Mouse (Mus musculus): ENCODE data around the gene Afdn. TPM values are rescaled to one million over a fixed set of nuclear protein-coding genes. Genes with fewer than 3 reads are reported as not detected.

The Afdn gene
- 87.1 and 95.8 TPM in 2 replicates for polyA plus RNA-seq (2014; fragmentation: Nextera tagmentation; extraction: Ambion mirVana)

- Histone ChIP-seq H3K4me3 (ENCODE audit: low read depth, low read length) (peak within 1 kb of the TSS; percentile 89), H3K4me1 (ENCODE audit: control insufficient read depth, insufficient read depth, low read length) (peaks cover 19% of the 10 kb centered on the region; the same call in 1 of the 2 replicates), H3K36me3 (ENCODE audit: control insufficient read depth, insufficient read depth, low read length) (no peaks in the 10 kb centered on the region), H3K9ac (ENCODE audit: low read depth, low read length) (peak within 1 kb of the TSS; percentile 95), H3K4me2 (peak within 1 kb of the TSS; percentile 86), H3K27me3 (ENCODE audit: control insufficient read depth, insufficient read depth, low read length) (no peaks in the 10 kb centered on the region), H3K27ac (ENCODE audit: low read depth, low read length) (peak within 1 kb of the TSS; percentile 94), H3K9me3 (replicated peaks; ENCODE audit: control insufficient read depth, low read length) (no peaks in the 10 kb centered on the region)
- peak; percentile 92 for ATAC-seq (replicated peaks; ENCODE audit: insufficient number of reproducible peaks, low FRiP score, low TSS enrichment)
- WGBS (ENCODE audit: insufficient replicate concordance) = under 1% methylated on average over 75 of the region's 108 CpGs
These were observed at the start of gene Afdn for GRCm38 (mm10) chr17:13759853-13760627. Gene Afdn (plus strand): TSS chr17:13760539.

- Histone ChIP-seq H3K4me2 (no peak overlapping the region), H3K9me3 (replicated peaks; ENCODE audit: control insufficient read depth, low read length) (no peaks in the 10 kb centered on the region), H3K4me1 (ENCODE audit: control insufficient read depth, insufficient read depth, low read length) (peaks cover 13% of the 10 kb centered on the region), H3K27me3 (ENCODE audit: control insufficient read depth, insufficient read depth, low read length) (no peaks in the 10 kb centered on the region), H3K36me3 (ENCODE audit: control insufficient read depth, insufficient read depth, low read length) (no peaks in the 10 kb centered on the region), H3K27ac (ENCODE audit: low read depth, low read length) (no peak overlapping the region), H3K9ac (ENCODE audit: low read depth, low read length) (no peak overlapping the region), H3K4me3 (ENCODE audit: low read depth, low read length) (no peak overlapping the region)
- 77% methylated on average over 5 of the region's 5 CpGs for WGBS (ENCODE audit: insufficient replicate concordance)
- no peak for ATAC-seq (replicated peaks; ENCODE audit: insufficient number of reproducible peaks, low FRiP score, low TSS enrichment)
These were observed 49.2 kb upstream of the Afdn start for GRCm38 (mm10) chr17:13711173-13711572.

- no peak overlapping the region for H3K4me2 ChIP-seq
- H3K4me3 ChIP-seq (ENCODE audit: low read depth, low read length) = no peak overlapping the region
- WGBS (ENCODE audit: insufficient replicate concordance) = 75% methylated on average over 6 of the region's 6 CpGs
- H3K36me3 ChIP-seq (ENCODE audit: control insufficient read depth, insufficient read depth, low read length) = no peaks in the 10 kb centered on the region
- H3K9me3 ChIP-seq (replicated peaks; ENCODE audit: control insufficient read depth, low read length) = no peaks in the 10 kb centered on the region
- H3K4me1 ChIP-seq (ENCODE audit: control insufficient read depth, insufficient read depth, low read length) = peaks cover 12% of the 10 kb centered on the region
- no peak for ATAC-seq (replicated peaks; ENCODE audit: insufficient number of reproducible peaks, low FRiP score, low TSS enrichment)
- H3K9ac ChIP-seq (ENCODE audit: low read depth, low read length) = no peak overlapping the region
- no peak overlapping the region for H3K27ac ChIP-seq (ENCODE audit: low read depth, low read length)
- H3K27me3 ChIP-seq (ENCODE audit: control insufficient read depth, insufficient read depth, low read length) = no peaks in the 10 kb centered on the region
These were observed 48.2 kb upstream of the Afdn start for GRCm38 (mm10) chr17:13712116-13712515.

- Histone ChIP-seq H3K4me3 (ENCODE audit: low read depth, low read length) (no peak overlapping the region), H3K27me3 (ENCODE audit: control insufficient read depth, insufficient read depth, low read length) (no peaks in the 10 kb centered on the region), H3K36me3 (ENCODE audit: control insufficient read depth, insufficient read depth, low read length) (no peaks in the 10 kb centered on the region), H3K9ac (ENCODE audit: low read depth, low read length) (no peak overlapping the region), H3K9me3 (replicated peaks; ENCODE audit: control insufficient read depth, low read length) (no peaks in the 10 kb centered on the region), H3K27ac (ENCODE audit: low read depth, low read length) (no peak overlapping the region), H3K4me2 (no peak overlapping the region), H3K4me1 (ENCODE audit: control insufficient read depth, insufficient read depth, low read length) (peaks cover 8% of the 10 kb centered on the region)
- 94% methylated on average over 3 of the region's 3 CpGs for whole genome bisulfite sequencing (ENCODE audit: insufficient replicate concordance)
- no peak for ATAC-seq (replicated peaks; ENCODE audit: insufficient number of reproducible peaks, low FRiP score, low TSS enrichment)
These were observed 47.8 kb upstream of the Afdn start for GRCm38 (mm10) chr17:13712518-13712917.

- no peak overlapping the region for H3K9ac ChIP-seq (ENCODE audit: low read depth, low read length)
- H3K4me3 ChIP-seq (ENCODE audit: low read depth, low read length) = no peak overlapping the region
- no peak overlapping the region for H3K4me2 ChIP-seq
- no peaks in the 10 kb centered on the region for H3K27me3 ChIP-seq (ENCODE audit: control insufficient read depth, insufficient read depth, low read length)
- H3K36me3 ChIP-seq (ENCODE audit: control insufficient read depth, insufficient read depth, low read length) = no peaks in the 10 kb centered on the region
- H3K27ac ChIP-seq (ENCODE audit: low read depth, low read length) = no peak overlapping the region
- WGBS (ENCODE audit: insufficient replicate concordance) = 90% methylated on average over 4 of the region's 4 CpGs
- no peaks in the 10 kb centered on the region for H3K9me3 ChIP-seq (replicated peaks; ENCODE audit: control insufficient read depth, low read length)
- peaks cover 8% of the 10 kb centered on the region for H3K4me1 ChIP-seq (ENCODE audit: control insufficient read depth, insufficient read depth, low read length)
- ATAC-seq (replicated peaks; ENCODE audit: insufficient number of reproducible peaks, low FRiP score, low TSS enrichment) = no peak
These were observed 46.2 kb upstream of the Afdn start for GRCm38 (mm10) chr17:13714128-13714527.

GRCm38 (mm10) chr17:13714654-13715053 is 45.7 kb upstream of the Afdn start:
- no peak overlapping the region for H3K4me2 ChIP-seq
- WGBS (ENCODE audit: insufficient replicate concordance) = 56% methylated on average over 4 of the region's 4 CpGs
- H3K9ac ChIP-seq (ENCODE audit: low read depth, low read length) = no peak overlapping the region
- H3K27ac ChIP-seq (ENCODE audit: low read depth, low read length) = no peak overlapping the region
- peaks cover 3% of the 10 kb centered on the region for H3K4me1 ChIP-seq (ENCODE audit: control insufficient read depth, insufficient read depth, low read length)
- no peak for ATAC-seq (replicated peaks; ENCODE audit: insufficient number of reproducible peaks, low FRiP score, low TSS enrichment)
- H3K9me3 ChIP-seq (replicated peaks; ENCODE audit: control insufficient read depth, low read length) = no peaks in the 10 kb centered on the region
- H3K36me3 ChIP-seq (ENCODE audit: control insufficient read depth, insufficient read depth, low read length) = no peaks in the 10 kb centered on the region
- H3K27me3 ChIP-seq (ENCODE audit: control insufficient read depth, insufficient read depth, low read length) = no peaks in the 10 kb centered on the region
- H3K4me3 ChIP-seq (ENCODE audit: low read depth, low read length) = no peak overlapping the region

GRCm38 (mm10) chr17:13715511-13715910 is 44.8 kb upstream of the Afdn start:
- WGBS (ENCODE audit: insufficient replicate concordance) = 74% methylated on average over 9 of the region's 9 CpGs
- Histone ChIP-seq H3K27ac (ENCODE audit: low read depth, low read length) (no peak overlapping the region), H3K27me3 (ENCODE audit: control insufficient read depth, insufficient read depth, low read length) (no peaks in the 10 kb centered on the region), H3K4me1 (ENCODE audit: control insufficient read depth, insufficient read depth, low read length) (no peaks in the 10 kb centered on the region), H3K4me2 (no peak overlapping the region), H3K4me3 (ENCODE audit: low read depth, low read length) (no peak overlapping the region), H3K9ac (ENCODE audit: low read depth, low read length) (no peak overlapping the region), H3K9me3 (replicated peaks; ENCODE audit: control insufficient read depth, low read length) (no peaks in the 10 kb centered on the region), H3K36me3 (ENCODE audit: control insufficient read depth, insufficient read depth, low read length) (no peaks in the 10 kb centered on the region)
- no peak for ATAC-seq (replicated peaks; ENCODE audit: insufficient number of reproducible peaks, low FRiP score, low TSS enrichment)

GRCm38 (mm10) chr17:13716336-13716735 is 44.0 kb upstream of the Afdn start:
- Histone ChIP-seq H3K4me1 (ENCODE audit: control insufficient read depth, insufficient read depth, low read length) (no peaks in the 10 kb centered on the region), H3K27ac (ENCODE audit: low read depth, low read length) (no peak overlapping the region), H3K9ac (ENCODE audit: low read depth, low read length) (no peak overlapping the region), H3K9me3 (replicated peaks; ENCODE audit: control insufficient read depth, low read length) (no peaks in the 10 kb centered on the region), H3K27me3 (ENCODE audit: control insufficient read depth, insufficient read depth, low read length) (no peaks in the 10 kb centered on the region), H3K4me2 (no peak overlapping the region), H3K4me3 (ENCODE audit: low read depth, low read length) (no peak overlapping the region), H3K36me3 (ENCODE audit: control insufficient read depth, insufficient read depth, low read length) (no peaks in the 10 kb centered on the region)
- ATAC-seq (replicated peaks; ENCODE audit: insufficient number of reproducible peaks, low FRiP score, low TSS enrichment) = no peak
- 78% methylated on average over 6 of the region's 6 CpGs for WGBS (ENCODE audit: insufficient replicate concordance)

- no peak overlapping the region for H3K9ac ChIP-seq (ENCODE audit: low read depth, low read length)
- no peaks in the 10 kb centered on the region for H3K27me3 ChIP-seq (ENCODE audit: control insufficient read depth, insufficient read depth, low read length)
- H3K36me3 ChIP-seq (ENCODE audit: control insufficient read depth, insufficient read depth, low read length) = no peaks in the 10 kb centered on the region
- H3K4me2 ChIP-seq = no peak overlapping the region
- no peaks in the 10 kb centered on the region for H3K4me1 ChIP-seq (ENCODE audit: control insufficient read depth, insufficient read depth, low read length)
- H3K4me3 ChIP-seq (ENCODE audit: low read depth, low read length) = no peak overlapping the region
- no peak for ATAC-seq (replicated peaks; ENCODE audit: insufficient number of reproducible peaks, low FRiP score, low TSS enrichment)
- H3K27ac ChIP-seq (ENCODE audit: low read depth, low read length) = no peak overlapping the region
- H3K9me3 ChIP-seq (replicated peaks; ENCODE audit: control insufficient read depth, low read length) = no peaks in the 10 kb centered on the region
- WGBS (ENCODE audit: insufficient replicate concordance) = 84% methylated on average over 11 of the region's 11 CpGs
These were observed 42.9 kb upstream of the Afdn start for GRCm38 (mm10) chr17:13717428-13717827.
